Mouse (Mus musculus): ENCODE results near the gene Caln1. TPM values are rescaled to one million over a fixed set of nuclear protein-coding genes. Genes with fewer than 3 reads are reported as not detected.

Caln1 gene
- polyA plus RNA-seq, 1 experiment, result not detected

GRCm38 (mm10) chr5:130577581-130577980 lies 208.3 kb downstream of the Caln1 start:
- WGBS, result 77% methylated on average over 2 of the region's 2 CpGs
- Histone ChIP-seq H3K4me1 (ENCODE audit: control insufficient read depth, insufficient read depth, insufficient read length, low read length) (no peaks in the 10 kb centered on the region), H3K27ac (ENCODE audit: insufficient read depth, low read depth, low read length) (no peak overlapping the region), H3K4me3 (ENCODE audit: low read depth, low read length) (no peak overlapping the region), H3K27me3 (ENCODE audit: control insufficient read depth, insufficient read depth, low read length) (no peaks in the 10 kb centered on the region), H3K36me3 (ENCODE audit: control insufficient read depth, insufficient read depth, low read length) (no peaks in the 10 kb centered on the region)
- TF ChIP-seq CTCF (IDR thresholded peaks at IDR 0.05; ENCODE audit: extremely low read depth, insufficient read length, insufficient replicate concordance, low read depth, low read length) (no peak), POLR2A (IDR thresholded peaks at IDR 0.05; ENCODE audit: low read depth, low read length) (no peak)

DNA sequence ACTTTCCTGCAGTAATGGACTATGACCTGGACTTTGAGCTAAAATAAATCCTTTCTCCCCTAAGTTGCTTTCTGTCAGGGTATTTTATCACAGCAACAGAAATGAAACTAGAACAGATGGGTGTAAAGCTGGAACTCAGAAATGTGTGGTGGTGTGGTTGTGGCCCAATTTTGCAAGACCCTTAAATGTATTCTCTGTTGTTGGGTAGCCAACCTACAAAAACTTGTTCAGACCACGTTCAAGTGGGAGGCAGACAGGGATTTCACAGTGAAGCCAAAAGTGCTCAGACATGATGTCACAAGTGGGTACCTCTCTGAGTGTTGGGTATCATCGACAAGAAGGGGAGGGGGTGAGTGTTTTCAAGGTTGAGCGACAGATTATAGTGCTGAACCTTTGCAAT lies 214.8 kb downstream of the Caln1 start:
- Histone ChIP-seq H3K27ac (ENCODE audit: insufficient read depth, low read depth, low read length) (no peak overlapping the region), H3K4me1 (ENCODE audit: control insufficient read depth, insufficient read depth, insufficient read length, low read length) (no peaks in the 10 kb centered on the region), H3K27me3 (ENCODE audit: control insufficient read depth, insufficient read depth, low read length) (no peaks in the 10 kb centered on the region), H3K4me3 (ENCODE audit: low read depth, low read length) (no peak overlapping the region), H3K36me3 (ENCODE audit: control insufficient read depth, insufficient read depth, low read length) (no peaks in the 10 kb centered on the region)
- WGBS, result 78% methylated on average over 3 of the region's 3 CpGs
- no peak for TF ChIP-seq POLR2A (IDR thresholded peaks at IDR 0.05; ENCODE audit: low read depth, low read length)
- TF ChIP-seq CTCF (IDR thresholded peaks at IDR 0.05; ENCODE audit: extremely low read depth, insufficient read length, insufficient replicate concordance, low read depth, low read length), result no peak

- TF ChIP-seq POLR2A (IDR thresholded peaks at IDR 0.05; ENCODE audit: low read depth, low read length) (no peak), CTCF (IDR thresholded peaks at IDR 0.05; ENCODE audit: extremely low read depth, insufficient read length, insufficient replicate concordance, low read depth, low read length) (no peak)
- 87% methylated on average over 4 of the region's 4 CpGs for WGBS
- H3K36me3 ChIP-seq (ENCODE audit: control insufficient read depth, insufficient read depth, low read length), result no peaks in the 10 kb centered on the region
- H3K27me3 ChIP-seq (ENCODE audit: control insufficient read depth, insufficient read depth, low read length), result no peaks in the 10 kb centered on the region
- H3K4me3 ChIP-seq (ENCODE audit: low read depth, low read length), result no peak overlapping the region
- no peak overlapping the region for H3K27ac ChIP-seq (ENCODE audit: insufficient read depth, low read depth, low read length)
- H3K4me1 ChIP-seq (ENCODE audit: control insufficient read depth, insufficient read depth, insufficient read length, low read length), result no peaks in the 10 kb centered on the region
These were observed 217.0 kb downstream of the Caln1 start for GRCm38 (mm10) chr5:130586257-130586656.

- Histone ChIP-seq H3K36me3 (ENCODE audit: control insufficient read depth, insufficient read depth, low read length) (no peaks in the 10 kb centered on the region), H3K4me1 (ENCODE audit: control insufficient read depth, insufficient read depth, insufficient read length, low read length) (no peaks in the 10 kb centered on the region), H3K27ac (ENCODE audit: insufficient read depth, low read depth, low read length) (no peak overlapping the region), H3K27me3 (ENCODE audit: control insufficient read depth, insufficient read depth, low read length) (no peaks in the 10 kb centered on the region), H3K4me3 (ENCODE audit: low read depth, low read length) (no peak overlapping the region)
- 82% methylated on average over 6 of the region's 6 CpGs for WGBS
- TF ChIP-seq CTCF (IDR thresholded peaks at IDR 0.05; ENCODE audit: extremely low read depth, insufficient read length, insufficient replicate concordance, low read depth, low read length) (no peak), POLR2A (IDR thresholded peaks at IDR 0.05; ENCODE audit: low read depth, low read length) (no peak)
These were observed 227.3 kb downstream of the Caln1 start for GRCm38 (mm10) chr5:130596541-130596940.

DNA sequence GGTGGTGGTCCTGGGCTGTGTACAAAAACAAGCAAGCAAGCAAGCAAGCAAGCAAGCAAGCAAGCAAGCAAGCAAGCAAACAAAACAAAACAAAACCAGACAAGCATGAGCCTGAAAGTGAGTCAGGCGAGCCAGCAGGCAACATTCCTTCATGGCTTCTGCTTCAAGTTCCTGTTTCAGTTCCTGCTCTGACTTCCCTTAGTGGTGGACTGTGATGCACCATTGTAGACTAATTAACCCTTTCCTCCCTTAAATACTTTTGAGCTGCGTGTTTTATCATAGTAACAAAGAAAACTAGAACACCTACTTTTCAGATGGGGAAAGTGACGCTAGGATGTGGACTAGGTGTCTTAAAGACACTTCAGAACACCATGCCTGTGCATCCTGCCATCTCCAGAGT lies 244.4 kb downstream of the Caln1 start:
- 75% methylated on average over 3 of the region's 3 CpGs for WGBS
- Histone ChIP-seq H3K4me3 (ENCODE audit: low read depth, low read length) (no peak overlapping the region), H3K27ac (ENCODE audit: insufficient read depth, low read depth, low read length) (no peak overlapping the region), H3K27me3 (ENCODE audit: control insufficient read depth, insufficient read depth, low read length) (no peaks in the 10 kb centered on the region), H3K36me3 (ENCODE audit: control insufficient read depth, insufficient read depth, low read length) (no peaks in the 10 kb centered on the region), H3K4me1 (ENCODE audit: control insufficient read depth, insufficient read depth, insufficient read length, low read length) (no peaks in the 10 kb centered on the region)
- TF ChIP-seq POLR2A (IDR thresholded peaks at IDR 0.05; ENCODE audit: low read depth, low read length) (no peak), CTCF (IDR thresholded peaks at IDR 0.05; ENCODE audit: extremely low read depth, insufficient read length, insufficient replicate concordance, low read depth, low read length) (no peak)

- TF ChIP-seq CTCF (IDR thresholded peaks at IDR 0.05; ENCODE audit: extremely low read depth, insufficient read length, insufficient replicate concordance, low read depth, low read length) (no peak), POLR2A (IDR thresholded peaks at IDR 0.05; ENCODE audit: low read depth, low read length) (no peak)
- no peak overlapping the region for H3K4me3 ChIP-seq (ENCODE audit: low read depth, low read length)
- 84% methylated on average over 3 of the region's 3 CpGs for WGBS
These were observed 245.0 kb downstream of the Caln1 start for GRCm38 (mm10) chr5:130614209-130614608.

DNA sequence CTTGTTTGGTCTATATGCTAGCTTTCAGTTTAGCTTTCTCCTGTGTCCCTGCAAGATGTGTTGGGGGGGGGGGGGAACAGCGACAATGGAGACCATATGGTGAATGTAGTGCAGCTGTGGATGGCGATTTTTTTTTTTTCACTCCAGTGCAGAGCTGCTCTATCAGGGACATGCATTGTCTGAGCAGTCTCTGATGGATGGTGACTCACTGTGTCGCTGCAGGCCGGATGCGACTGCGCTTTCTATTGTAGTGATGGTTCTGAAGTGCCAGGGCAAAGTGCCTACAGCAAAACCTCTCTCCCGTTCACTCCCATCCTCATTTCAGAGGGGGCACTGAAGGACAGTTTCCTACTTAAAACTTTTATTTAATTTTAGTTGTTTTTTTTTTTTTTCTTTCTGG lies 250.8 kb downstream of the Caln1 start:
- H3K36me3 ChIP-seq (ENCODE audit: control insufficient read depth, insufficient read depth, low read length), result no peaks in the 10 kb centered on the region
- no peak for TF ChIP-seq CTCF (IDR thresholded peaks at IDR 0.05; ENCODE audit: extremely low read depth, insufficient read length, insufficient replicate concordance, low read depth, low read length)
- TF ChIP-seq POLR2A (IDR thresholded peaks at IDR 0.05; ENCODE audit: low read depth, low read length), result no peak
- H3K27me3 ChIP-seq (ENCODE audit: control insufficient read depth, insufficient read depth, low read length), result no peaks in the 10 kb centered on the region
- H3K4me3 ChIP-seq (ENCODE audit: low read depth, low read length), result no peak overlapping the region
- no peaks in the 10 kb centered on the region for H3K4me1 ChIP-seq (ENCODE audit: control insufficient read depth, insufficient read depth, insufficient read length, low read length)
- WGBS, result 79% methylated on average over 7 of the region's 7 CpGs
- H3K27ac ChIP-seq (ENCODE audit: insufficient read depth, low read depth, low read length), result no peak overlapping the region

More at GRCm38 (mm10) chr5:130614209-130614608, 245.0 kb downstream of the Caln1 start:
- Histone ChIP-seq H3K36me3 (ENCODE audit: control insufficient read depth, insufficient read depth, low read length) (no peaks in the 10 kb centered on the region), H3K27ac (ENCODE audit: insufficient read depth, low read depth, low read length) (no peak overlapping the region), H3K27me3 (ENCODE audit: control insufficient read depth, insufficient read depth, low read length) (no peaks in the 10 kb centered on the region), H3K4me1 (ENCODE audit: control insufficient read depth, insufficient read depth, insufficient read length, low read length) (no peaks in the 10 kb centered on the region)

- WGBS, result 62% methylated on average over 5 of the region's 5 CpGs
- Histone ChIP-seq H3K27me3 (ENCODE audit: control insufficient read depth, insufficient read depth, low read length) (no peaks in the 10 kb centered on the region), H3K36me3 (ENCODE audit: control insufficient read depth, insufficient read depth, low read length) (no peaks in the 10 kb centered on the region), H3K4me1 (ENCODE audit: control insufficient read depth, insufficient read depth, insufficient read length, low read length) (no peaks in the 10 kb centered on the region), H3K27ac (ENCODE audit: insufficient read depth, low read depth, low read length) (no peak overlapping the region), H3K4me3 (ENCODE audit: low read depth, low read length) (no peak overlapping the region)
- TF ChIP-seq CTCF (IDR thresholded peaks at IDR 0.05; ENCODE audit: extremely low read depth, insufficient read length, insufficient replicate concordance, low read depth, low read length), result no peak
- TF ChIP-seq POLR2A (IDR thresholded peaks at IDR 0.05; ENCODE audit: low read depth, low read length), result no peak
These were observed 254.0 kb downstream of the Caln1 start for GRCm38 (mm10) chr5:130623206-130623605.
